Mouse (Mus musculus): ENCODE measurements around the gene Slc51b.

- no peak for TF ChIP-seq UBTF (IDR thresholded peaks at IDR 0.05; ENCODE audit: low read depth, low read length)
- no peak for TF ChIP-seq MXI1 (IDR thresholded peaks at IDR 0.05; ENCODE audit: low read depth, low read length)
- no peak for TF ChIP-seq POLR2A (IDR thresholded peaks at IDR 0.05; ENCODE audit: low read depth, low read length)
- no peak for TF ChIP-seq KAT2A (IDR thresholded peaks at IDR 0.05; ENCODE audit: insufficient replicate concordance, low read length)
- no peak for TF ChIP-seq NRF1 (IDR thresholded peaks at IDR 0.05; ENCODE audit: low read depth, low read length)
- no peak for TF ChIP-seq TCF12 (IDR thresholded peaks at IDR 0.05; ENCODE audit: low read depth, low read length)
- TF ChIP-seq CTCF (conservative IDR thresholded peaks at IDR 0.05 in 1 of 2, IDR thresholded peaks at IDR 0.05 in 1 of 2; ENCODE audit: low read depth in 2 of 2, low read length in 2 of 2), result no peak
- no peak for TF ChIP-seq IRF4 (IDR thresholded peaks at IDR 0.05; ENCODE audit: low read depth, low read length)
- TF ChIP-seq EP300 (IDR thresholded peaks at IDR 0.05; ENCODE audit: low read length), result no peak
- no peak for TF ChIP-seq ZKSCAN1 (IDR thresholded peaks at IDR 0.05; ENCODE audit: borderline replicate concordance, low read depth, low read length)
- no peak for TF ChIP-seq ELF1 (IDR thresholded peaks at IDR 0.05; ENCODE audit: low read depth, low read length)
- TF ChIP-seq E2F4 (IDR thresholded peaks at IDR 0.05; ENCODE audit: insufficient replicate concordance, low read depth, low read length), result no peak
- TF ChIP-seq MAFK (IDR thresholded peaks at IDR 0.05; ENCODE audit: insufficient replicate concordance, low read length), result no peak
Observed at GRCm38 (mm10) chr9:65458975-65459374, 36.2 kb upstream of the Slc51b start.
